Mouse (Mus musculus) left cerebral cortex, adult 9 months (tissue): ENCODE results near the gene Plin3.
A peak's percentile ranks its signal among the peaks of the same experiment; 100 is the strongest.

Source experiments
- DNase-seq, 2 experiments: peaks; one replicate each; pipeline ENCODE4 v3.0.0; 2022; ENCODE audit warnings: low spot score in 2 of 2

The Plin3 gene

DNA sequence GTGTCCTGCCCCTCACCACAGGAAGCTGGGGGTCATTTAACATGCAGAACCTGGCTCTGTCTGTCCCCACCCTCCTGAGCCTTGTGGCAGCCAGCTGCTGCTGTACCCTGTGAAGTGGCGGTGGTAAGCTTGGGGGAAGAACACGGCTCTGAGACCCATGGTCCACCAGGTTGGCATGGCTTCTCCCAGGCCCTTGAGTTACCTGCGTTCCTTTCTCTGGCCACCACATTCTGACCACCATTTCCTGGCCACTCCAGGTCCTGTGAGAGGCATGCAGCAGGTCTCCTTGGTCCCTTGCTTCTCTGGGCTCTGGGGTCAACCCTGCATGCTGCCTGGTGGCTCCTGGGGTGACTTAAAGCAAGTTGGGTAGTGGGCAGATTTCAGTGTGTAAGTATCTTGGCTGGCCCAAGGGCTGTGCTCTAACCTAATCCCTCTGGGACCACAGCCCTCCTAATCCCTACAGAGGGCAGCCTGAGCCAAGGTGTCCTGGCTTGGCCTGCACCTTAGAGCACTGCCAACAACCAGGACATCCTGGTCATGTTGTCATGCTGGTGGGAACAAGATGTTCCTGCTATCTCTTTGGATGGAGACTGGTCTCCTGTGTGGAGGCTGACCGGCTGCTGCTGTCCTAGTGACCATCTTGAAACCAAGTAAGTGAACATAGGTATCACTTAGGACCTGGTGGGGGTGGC is at the start of gene Plin3:
Plin3 (minus strand) TSS at position 343 of the 692 bp plus-strand sequence.
- DNase-seq, result no peak

DNA sequence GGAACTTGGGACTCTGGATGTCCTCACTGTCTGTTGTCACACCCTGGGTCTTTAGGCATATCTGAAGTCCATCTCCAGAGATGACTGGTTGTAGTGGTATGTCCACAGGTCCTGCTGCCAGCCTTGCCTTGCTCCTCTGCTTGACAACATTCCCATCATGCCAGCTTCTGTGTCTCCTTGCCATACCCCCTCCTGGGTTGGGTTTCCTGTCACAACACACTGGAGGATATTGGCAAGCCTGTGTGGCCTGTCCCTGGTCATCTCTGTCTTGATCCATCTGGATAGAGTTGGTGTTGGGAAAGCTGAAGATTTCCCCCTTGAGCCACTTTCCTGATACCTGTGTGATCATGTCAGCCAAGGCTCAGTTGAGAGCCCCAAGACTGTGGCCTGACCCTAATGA is 48.0 kb upstream of the Plin3 start:
- DNase-seq, result no peak

DNA sequence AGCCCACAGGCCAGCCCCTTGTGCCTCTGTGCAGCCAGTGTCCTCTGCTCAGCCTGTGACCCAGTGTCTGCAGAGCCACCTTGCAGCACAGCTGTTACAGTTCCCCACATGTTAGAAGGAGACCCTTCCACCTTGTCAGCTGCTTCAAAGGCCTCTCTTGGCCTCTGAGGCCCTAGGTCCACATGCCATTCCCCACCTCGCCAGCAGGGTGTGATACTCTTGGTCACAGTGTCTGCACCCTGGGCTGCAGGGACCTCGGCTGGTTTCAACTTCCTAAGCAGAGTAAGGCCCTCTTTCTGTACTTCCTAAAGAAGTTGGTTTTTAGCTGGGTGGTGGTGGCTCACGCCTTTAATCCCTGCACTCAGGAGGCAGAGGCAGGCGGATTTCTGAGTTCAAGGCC is 46.2 kb upstream of the Plin3 start:
- no peak for DNase-seq

DNA sequence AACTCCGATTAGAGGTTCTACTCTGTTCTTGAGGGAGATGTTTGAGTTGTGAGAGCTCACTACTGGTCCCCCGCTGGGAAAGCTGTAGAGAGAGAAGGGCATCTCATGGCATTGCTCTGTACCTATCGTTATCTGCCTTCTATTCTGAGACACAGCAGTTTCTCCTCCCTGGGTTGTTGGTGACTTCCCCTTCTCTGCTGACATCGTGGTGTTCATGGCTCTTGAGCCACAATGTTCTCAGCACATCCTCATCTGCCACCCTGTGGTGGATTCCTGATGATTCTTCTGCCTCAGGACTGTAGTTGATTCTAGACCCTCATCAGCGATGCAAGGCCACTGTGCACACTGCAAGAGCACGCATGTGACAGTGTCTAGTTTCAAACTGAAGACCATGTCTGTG is 45.1 kb upstream of the Plin3 start:
- no peak for DNase-seq

DNA sequence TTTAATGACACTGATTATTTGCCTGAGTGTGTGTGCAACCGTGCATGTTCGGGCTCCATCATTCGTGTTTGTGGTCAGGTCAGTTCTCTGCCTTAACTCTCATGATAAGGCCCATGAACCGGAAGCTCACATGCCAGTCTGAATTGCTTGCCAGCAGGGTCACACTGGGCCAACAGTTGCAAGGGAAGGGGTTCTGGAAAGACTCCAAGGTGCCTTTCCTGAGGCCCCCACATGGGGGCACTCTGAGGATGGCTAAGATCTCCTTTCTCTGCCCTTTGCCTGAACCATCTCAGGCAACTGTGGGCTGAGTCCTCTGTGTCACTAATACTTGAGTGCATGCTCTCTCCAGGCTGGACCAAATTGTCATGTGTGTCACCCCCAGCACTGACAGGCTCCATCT is 44.5 kb upstream of the Plin3 start:
- peak in 1 of 2 experiments; percentile 49 for DNase-seq

DNA sequence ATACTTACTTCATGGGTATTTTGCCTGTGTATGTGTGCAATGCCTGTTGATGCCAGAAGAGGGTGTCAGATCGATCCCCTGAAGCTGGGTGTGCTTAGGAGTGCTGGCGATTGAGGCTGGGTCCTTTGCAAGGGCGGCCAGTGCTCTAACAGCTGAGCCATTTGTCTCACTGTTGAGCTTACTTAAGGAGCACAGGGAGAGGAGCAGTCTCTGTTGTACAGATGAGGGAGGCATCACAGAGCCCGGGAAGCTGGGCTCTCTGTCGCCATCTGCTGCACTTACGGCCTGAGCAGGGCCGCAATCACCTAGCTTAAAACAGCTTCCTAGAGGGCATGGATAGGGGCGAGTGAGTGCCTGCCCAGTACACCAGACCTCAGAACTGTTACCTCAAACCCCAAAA is 40.3 kb upstream of the Plin3 start:
- no peak for DNase-seq

DNA sequence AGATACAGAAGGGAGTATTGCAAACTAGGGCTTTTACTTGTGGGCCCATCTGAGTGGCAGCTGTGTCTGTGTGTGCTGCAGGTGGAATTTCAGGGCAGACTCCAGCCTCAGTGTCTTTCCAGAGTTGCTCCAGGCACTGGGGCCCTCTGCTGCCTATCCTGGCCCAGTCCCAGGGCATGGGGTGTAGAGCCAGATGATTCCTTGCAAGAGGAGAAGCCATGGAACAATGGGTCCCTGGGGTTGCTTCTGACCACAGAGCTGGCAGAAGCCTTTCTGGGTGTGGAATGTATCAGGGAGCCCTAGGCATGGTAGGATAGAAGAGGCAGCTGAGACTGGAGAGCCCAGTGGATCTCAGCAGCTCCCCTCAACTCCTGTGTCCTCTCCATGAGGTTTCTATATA is 38.6 kb upstream of the Plin3 start:
- no peak for DNase-seq

DNA sequence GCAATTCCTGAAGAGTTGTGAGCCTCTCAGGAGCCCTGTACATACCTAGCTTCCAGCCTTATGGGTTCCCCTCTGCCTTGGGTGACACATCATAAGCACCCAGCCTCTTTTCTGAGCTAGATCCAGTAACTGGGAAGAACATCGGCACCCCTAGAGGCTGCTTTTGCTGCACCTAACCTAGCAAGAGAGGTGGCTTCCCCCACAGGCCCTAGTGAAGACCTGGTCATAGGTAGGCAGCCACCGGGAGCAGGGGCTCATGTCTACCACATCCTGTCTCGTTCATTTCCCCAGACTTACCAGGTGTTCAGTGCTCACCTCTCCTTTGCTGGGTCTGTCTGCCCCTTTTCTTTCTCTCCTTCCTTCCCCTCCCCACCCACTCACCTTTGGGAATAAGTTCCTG is 37.7 kb upstream of the Plin3 start:
- no peak for DNase-seq

DNA sequence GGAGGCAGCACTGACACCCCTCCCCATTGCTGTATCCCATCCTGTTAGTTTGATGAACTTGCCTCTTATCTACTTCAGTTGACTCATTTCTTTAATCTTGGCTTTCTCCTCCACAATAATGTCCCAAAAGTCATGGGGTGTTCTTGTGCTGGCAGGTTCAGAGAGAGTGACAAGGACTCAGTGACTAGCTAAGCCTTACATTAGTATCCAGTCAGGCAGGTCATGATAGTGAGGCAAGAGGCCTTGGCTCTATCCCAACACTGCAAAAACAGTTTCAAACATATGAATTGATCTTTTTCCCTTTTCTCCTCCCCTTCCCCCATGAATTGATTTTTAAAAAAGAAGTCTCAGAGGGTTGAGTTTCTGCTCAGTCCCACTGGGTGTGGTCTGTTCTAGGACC is 36.6 kb upstream of the Plin3 start:
- no peak for DNase-seq

DNA sequence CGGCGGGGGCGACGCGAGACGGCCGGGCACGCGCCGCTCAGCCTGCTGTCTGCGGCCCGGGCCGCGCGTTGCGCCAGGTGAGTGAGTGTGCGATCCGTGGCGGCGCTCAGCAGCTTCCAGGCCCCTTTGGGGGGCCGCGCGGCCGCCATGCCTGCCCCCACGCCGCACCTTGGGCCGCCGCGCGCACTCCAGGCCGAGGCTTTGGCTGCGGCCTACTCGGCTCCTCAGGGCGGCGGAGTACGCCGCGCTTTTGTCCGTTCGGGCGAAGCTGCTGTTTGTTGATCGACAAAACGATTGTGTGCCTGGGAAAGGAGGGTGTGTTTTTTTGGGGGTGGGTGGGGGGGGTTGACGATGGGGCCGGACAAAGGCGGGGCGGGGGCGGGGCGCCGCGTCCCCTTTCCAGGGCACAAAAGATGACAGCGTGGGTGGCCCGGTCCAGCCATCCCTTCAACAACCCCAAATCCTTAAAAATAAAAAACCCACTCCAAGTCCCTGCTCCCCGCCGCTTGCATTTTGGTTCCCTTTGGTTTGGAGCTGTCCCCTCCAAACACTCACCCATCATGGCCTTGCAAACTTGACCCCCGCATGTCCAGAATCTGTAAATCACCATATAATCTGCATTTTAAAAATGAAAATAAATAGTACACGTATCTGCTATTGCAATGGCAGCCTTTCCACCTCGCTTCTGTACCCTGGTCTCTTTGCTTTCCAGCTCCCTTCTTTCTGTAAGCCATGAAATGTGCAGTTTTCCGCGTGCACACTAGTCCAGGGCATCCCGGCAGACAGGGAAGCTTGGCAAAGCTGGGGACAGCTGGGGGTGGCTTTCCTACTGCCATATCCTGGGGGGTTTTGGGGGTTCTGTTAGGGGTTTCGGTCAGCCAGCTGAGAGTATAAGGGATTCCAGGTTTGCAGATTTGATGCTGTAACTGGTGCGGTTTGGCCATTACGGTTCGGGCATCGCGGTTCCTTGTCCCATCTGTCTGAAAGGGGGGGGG is 33.8 kb upstream of the Plin3 start:
- no peak for DNase-seq

DNA sequence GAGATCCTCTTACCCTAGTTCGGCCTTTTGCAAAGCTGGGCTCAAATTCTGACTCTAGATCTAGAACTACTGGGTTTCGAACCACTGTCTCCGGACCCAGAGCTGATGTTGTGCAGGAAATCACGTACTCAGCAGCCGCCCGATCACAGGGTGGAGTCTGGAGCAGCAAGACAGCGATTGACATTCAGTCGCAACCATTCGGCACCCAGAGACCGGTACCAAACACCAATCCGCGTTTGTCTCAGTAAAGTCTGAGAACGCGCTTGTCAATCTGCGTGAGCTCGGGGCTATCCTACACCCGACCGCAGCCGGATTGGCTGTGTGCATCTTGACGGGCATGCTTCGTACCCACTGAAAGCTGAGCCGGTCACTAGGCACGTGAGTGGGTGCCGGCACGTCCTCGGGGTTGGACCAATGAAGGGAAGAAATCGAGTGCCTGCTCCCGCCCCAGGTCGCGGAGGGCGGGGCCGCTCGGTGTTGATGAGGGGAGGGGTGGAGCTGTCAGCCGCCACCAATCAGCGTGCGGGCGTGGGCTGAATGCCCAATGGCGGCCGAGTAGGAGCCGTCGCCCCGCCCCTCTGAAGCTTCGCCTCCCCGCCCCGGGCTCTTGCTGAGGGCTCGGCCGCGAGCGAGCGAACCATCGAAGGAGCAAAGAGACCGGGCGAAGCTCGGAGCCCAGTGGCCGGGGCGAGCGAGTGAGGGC is 32.9 kb upstream of the Plin3 start, which contains the start of gene Kdm4b:
Kdm4b (plus strand) TSS at position 613 of the 703 bp plus-strand sequence.
- peak; percentile 100 for DNase-seq

DNA sequence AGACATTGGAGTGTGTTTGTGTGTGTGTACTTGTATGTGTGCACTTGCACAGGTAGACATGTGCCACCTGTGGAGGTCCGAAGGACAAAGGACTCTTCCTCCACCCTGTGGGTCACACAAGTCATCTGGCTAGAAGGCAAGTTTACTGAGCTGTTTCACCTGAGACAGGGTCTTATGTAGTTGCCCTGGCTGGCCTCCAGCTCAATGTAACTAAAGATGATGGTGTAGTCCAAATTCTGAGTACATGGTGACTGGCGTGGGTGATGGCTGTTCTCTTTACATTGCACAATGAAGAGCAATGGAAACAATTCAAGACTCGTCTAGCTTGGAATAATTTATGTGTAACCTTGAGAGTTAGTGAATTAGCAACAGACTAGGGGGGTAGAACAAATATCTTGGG is 31.7 kb upstream of the Plin3 start:
- DNase-seq, result no peak

DNA sequence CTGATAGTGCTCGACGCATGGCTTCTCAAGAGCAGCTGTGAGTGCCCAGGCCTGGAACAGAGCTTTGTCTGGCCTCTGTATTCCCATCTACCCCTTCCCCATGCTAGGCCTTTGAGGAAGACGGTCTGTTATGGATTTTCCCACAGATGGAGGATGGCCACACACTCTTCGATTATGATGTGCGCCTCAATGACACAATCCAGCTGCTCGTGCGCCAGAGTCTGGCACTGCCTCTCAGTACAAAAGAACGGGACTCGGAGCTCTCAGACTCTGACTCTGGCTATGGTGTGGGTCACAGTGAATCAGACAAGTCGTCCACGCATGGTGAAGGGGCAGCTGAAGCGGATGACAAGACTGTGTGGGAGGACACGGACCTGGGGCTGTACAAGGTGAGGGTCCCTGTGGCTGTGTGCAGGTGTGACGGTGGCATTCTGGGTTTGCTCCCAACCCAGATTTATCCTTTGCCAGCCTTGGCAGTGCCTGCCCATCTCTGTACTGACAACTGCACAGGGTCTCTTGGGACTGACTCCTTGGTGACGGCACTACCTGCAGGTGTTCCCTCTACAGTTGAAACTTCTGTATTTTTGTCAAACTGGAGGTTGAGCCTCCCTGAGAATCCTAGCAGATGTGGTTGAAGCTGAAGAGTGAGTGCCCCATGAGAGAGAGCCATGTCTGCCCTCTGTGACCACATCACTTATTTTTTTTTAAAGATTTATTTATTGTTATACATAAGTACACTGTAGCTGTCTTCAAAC is 16.7 kb upstream of the Plin3 start:
- no peak for DNase-seq

DNA sequence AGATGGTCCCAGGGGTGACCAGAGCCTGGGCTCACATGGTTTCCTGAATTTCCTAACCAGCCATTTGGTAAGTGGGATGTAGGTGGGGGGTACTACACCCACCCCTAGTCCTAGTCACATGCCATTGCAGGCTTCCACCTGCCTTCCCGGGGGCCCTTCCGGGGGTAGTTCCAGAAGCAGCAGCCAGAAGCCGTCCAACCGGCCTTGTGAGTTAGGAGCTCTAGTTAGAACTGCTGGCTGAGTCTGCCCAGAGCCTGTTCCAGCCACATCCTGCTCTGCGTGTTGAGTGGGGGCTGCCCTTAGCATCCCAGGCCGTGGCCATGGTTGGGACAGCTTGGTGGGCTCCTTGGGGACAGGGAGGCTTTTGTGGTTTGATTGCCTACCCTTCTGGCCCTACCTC is 15.4 kb upstream of the Plin3 start:
- DNase-seq, result no peak

DNA sequence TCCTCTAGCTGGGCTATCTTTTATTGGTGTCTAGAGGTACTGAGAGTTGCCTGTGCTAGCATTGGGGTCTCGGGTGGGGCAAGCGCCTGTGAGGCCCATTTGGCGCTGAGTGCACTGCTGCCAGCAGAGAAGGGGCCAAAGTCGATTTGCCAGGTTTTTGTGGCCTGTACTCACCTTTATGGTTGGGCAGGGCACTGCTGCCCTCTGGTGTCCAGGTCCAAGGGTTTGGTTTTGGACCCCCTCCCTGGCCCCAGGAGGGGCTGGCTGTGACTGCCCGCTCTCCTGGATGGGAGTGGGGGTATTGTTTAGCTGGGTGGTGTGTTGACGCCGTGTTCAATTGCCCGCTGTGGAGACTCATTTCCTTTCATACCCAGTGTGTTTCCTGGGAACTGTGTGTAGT is 13.2 kb upstream of the Plin3 start:
- no peak for DNase-seq

DNA sequence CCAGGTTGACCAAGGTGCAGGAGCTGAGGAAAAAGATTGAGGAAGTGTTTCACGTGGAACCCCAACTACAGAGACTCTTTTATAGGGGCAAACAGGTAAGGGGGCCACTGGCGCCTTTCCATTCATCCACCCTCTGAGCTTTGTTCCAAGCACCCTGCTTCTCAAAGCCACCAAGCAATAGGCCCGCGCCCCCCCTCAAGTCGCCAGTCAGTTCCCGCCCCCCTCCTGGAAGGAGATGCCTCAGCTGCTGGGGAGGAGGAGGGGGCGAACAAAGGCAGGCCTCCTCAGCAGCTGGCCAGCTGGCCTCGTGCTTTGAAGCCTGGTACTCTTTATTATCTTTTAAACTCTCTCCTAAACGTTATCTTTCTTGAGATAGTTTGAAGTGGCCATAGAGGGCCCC is 12.5 kb upstream of the Plin3 start:
- DNase-seq, result no peak

DNA sequence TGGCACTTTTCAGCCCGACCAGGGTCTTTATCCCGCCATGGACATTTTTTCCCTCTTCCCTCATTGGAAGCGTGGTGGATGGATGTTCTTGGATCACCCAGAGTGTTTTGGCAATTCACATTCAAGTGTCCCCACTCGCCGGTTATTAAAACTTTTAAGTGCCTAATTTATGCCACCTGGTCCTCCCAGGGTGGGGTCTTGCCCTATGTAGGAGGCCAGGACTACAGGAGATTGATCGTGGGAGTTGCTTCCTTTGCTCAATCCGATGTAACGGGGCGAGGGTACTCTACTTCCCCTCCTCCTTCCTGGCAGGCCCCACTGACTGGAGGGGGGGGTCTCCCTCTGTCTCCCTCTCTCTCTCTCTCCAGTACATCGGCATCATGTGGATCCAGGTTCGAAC is 12.0 kb upstream of the Plin3 start:
- no peak for DNase-seq

DNA sequence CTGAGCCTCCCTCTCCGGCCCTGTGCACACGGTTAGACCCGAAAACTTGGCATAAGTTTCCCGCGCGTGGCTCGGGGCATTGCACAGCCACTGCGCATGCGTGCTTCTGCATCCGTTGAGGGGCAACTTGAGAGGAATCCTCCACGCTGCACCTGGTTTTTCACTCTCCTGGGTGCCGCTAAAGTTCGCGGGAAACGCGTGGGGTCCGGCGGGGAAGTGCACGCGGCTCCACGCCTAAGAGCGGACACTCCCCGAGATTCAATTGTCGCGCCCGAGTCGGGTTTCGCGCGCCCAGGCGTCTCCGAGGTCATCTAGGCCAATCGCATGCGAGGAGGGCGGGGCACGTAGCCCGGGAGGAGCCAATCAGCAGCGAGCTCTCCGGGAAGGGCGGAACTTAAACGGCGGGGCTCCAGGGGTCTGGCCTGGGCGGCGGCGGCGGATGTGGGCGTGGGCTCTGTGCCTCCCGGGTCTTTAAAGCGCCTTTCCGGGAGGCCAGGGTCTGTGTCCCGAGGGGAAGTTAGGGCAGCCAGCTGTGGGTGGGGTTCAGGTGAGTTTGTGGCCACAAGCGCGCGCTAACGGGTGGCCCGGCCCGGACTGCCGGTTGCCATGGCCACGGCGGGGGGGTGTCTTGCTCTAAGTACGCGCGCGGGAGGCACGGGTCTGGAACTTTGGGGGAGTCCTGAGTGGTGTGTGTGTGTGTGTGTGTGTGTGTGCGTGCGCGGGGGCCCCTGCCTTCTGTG is 11.3 kb upstream of the Plin3 start:
- peak in 1 of 2 experiments; percentile 93 for DNase-seq

DNA sequence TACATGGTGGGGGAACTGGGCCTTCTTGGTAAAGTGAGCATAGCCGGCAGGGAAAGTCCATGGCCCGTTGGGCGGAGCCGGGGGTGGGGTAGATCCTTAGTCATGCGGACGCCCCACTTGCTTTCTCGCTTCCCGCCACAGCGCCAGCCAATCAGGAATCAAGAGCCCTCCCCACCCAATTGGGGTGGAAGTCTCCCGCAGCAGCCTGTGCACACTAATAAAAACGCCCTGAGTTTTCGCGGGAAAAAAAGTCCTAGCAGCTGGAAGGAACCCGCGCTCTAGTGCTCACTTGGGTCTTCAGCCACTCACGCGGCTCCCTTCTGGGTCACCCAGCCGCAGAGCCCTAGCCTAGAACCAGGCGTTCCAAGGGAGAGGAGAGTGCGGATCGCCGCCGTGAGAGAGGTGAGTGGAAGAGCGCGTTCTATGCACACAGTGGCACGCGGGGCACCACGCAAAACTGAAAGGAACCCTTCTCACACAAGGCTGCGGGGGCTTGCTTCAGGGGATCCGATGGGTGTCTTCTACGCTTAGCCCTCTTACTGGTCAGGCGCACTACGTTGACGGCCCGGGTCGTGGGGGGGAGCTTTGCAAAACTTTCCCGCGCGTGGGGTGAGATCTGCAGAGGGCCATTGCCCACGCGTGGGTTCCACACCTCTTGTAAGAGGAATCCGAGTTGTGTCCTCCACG is 10.6 kb upstream of the Plin3 start, which contains the start of gene Uhrf1:
Uhrf1 (plus strand) TSS at position 162 of the 687 bp plus-strand sequence.
- no peak for DNase-seq

DNA sequence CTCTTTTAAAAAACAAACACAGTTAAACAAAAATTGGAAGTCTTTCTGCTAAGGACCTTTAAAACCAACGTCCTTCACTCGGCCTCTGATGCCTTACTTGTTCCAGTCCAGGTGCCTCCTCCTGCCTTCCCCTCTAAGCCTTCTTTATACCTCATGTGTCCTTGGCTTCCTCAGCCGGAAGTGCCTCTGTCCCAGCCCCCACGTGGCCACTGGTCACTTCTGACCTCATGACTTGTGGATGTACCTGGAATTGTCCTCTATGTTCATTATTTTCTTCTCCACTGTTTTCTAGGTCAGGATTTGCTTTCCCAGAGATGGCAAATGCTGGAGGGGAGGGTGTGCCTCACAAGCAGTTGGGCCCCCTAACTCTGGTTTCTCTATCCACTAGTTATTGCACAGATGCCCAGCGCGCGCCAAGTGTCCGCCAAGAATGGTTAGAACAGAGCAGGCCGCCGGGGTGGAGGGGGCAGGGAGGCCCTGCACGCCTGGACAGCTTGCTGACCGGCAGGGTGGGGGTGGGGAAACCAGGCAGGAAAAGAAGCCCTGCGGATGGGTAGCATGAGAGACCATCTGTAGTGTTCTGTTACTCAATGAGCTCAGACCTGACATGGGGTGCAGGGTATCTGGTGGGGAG is 9.8 kb upstream of the Plin3 start:
- DNase-seq, result no peak
